Mouse (Mus musculus): ENCODE measurements around the gene Npnt. TPM values are rescaled to one million over a fixed set of nuclear protein-coding genes. Genes with fewer than 3 reads are reported as not detected.

Npnt gene
- polyA plus RNA-seq, 1 experiment, result 119 TPM

DNA sequence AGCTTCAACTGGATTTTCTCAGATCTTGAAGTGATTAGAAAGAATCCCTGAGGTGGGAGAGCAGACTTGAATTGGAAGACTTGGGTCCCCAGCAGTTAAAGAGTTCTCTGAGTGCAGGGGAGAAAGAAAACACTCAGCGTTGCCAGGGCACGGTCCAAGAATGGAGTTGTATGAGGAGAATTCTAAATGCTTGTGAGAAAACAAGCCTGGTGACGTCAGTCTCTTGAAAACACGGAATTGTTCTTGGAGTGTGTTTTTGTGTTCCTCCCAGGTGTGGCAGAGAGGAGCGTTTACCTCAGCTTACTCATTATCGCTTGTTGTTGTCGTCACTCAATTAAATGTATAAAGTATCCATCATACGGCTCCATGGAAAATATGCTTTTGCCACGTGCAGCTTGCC, 69.3 kb downstream of the Npnt start:
- Histone ChIP-seq H3K36me3 (ENCODE audit: control insufficient read depth, insufficient read depth, low read length) (no peaks in the 10 kb centered on the region), H3K4me1 (ENCODE audit: control insufficient read depth, insufficient read depth, low read length) (peaks cover 27% of the 10 kb centered on the region), H3K27me3 (replicated peaks; ENCODE audit: control insufficient read depth, insufficient read depth, low read length) (no peaks in the 10 kb centered on the region), H3K27ac (ENCODE audit: insufficient read depth, low read depth, low read length) (no peak overlapping the region), H3K4me3 (ENCODE audit: insufficient read depth, low read depth, low read length) (no peak overlapping the region)
- DNase-seq, result no peak
- TF ChIP-seq POLR2A (IDR thresholded peaks at IDR 0.05; ENCODE audit: low read depth, low read length) (no peak), CTCF (conservative IDR thresholded peaks at IDR 0.05; ENCODE audit: insufficient read depth, insufficient read length, low read depth, low read length) (no peak)
- WGBS, result 52% methylated on average over 9 of the region's 9 CpGs

- DNase-seq, result no peak
- 73% methylated on average over 3 of the region's 3 CpGs for WGBS
- H3K27ac ChIP-seq (ENCODE audit: insufficient read depth, low read depth, low read length), result no peak overlapping the region
- H3K4me3 ChIP-seq (ENCODE audit: insufficient read depth, low read depth, low read length), result no peak overlapping the region
- TF ChIP-seq CTCF (conservative IDR thresholded peaks at IDR 0.05; ENCODE audit: insufficient read depth, insufficient read length, low read depth, low read length), result no peak
- TF ChIP-seq POLR2A (IDR thresholded peaks at IDR 0.05; ENCODE audit: low read depth, low read length), result no peak
- H3K36me3 ChIP-seq (ENCODE audit: control insufficient read depth, insufficient read depth, low read length), result no peaks in the 10 kb centered on the region
- peaks cover 27% of the 10 kb centered on the region for H3K4me1 ChIP-seq (ENCODE audit: control insufficient read depth, insufficient read depth, low read length)
- no peaks in the 10 kb centered on the region for H3K27me3 ChIP-seq (replicated peaks; ENCODE audit: control insufficient read depth, insufficient read depth, low read length)
Observed at GRCm38 (mm10) chr3:132880361-132880760, 69.7 kb downstream of the Npnt start.

- Histone ChIP-seq H3K27me3 (replicated peaks; ENCODE audit: control insufficient read depth, insufficient read depth, low read length) (no peaks in the 10 kb centered on the region), H3K4me1 (ENCODE audit: control insufficient read depth, insufficient read depth, low read length) (peaks cover 18% of the 10 kb centered on the region), H3K27ac (ENCODE audit: insufficient read depth, low read depth, low read length) (no peak overlapping the region), H3K36me3 (ENCODE audit: control insufficient read depth, insufficient read depth, low read length) (no peaks in the 10 kb centered on the region), H3K4me3 (ENCODE audit: insufficient read depth, low read depth, low read length) (no peak overlapping the region)
- no peak for DNase-seq
- 68% methylated on average over 10 of the region's 10 CpGs for WGBS
- no peak for TF ChIP-seq CTCF (conservative IDR thresholded peaks at IDR 0.05; ENCODE audit: insufficient read depth, insufficient read length, low read depth, low read length)
- TF ChIP-seq POLR2A (IDR thresholded peaks at IDR 0.05; ENCODE audit: low read depth, low read length), result no peak
Observed at GRCm38 (mm10) chr3:132876933-132877676, 73.0 kb downstream of the Npnt start.

DNA sequence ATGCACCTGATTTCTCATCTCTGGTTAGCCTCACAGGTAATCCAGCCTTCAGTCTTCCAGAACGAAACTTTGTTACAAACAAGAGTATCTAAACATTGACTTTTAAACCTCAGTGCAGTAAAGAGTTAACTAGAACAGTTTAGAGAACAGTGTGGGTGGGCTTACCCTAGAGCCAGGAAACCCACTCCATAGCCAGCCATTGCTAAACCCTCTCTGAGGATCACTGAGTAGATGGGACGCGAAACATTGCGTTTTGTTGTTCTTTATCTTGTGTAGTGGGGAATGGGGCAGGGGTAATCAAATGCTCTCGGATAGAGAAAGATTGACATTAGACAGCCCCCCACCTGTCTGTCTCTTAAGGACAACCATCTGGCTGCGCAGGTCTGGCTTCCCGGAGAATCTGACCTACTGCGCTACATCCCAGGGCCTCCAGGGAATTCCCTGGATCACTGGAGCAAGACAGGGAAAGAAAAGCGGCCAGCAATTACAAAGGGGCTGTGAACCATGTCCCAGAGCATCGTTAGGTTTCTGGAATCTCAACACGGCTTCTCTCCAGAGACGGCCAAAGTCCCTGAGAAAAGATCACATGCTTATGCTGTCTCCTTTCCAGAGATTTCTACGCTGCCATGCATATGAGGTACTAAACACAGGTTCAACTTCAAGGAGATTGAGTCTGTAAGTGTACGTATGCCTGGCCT, 73.9 kb downstream of the Npnt start:
- Histone ChIP-seq H3K27me3 (replicated peaks; ENCODE audit: control insufficient read depth, insufficient read depth, low read length) (no peaks in the 10 kb centered on the region), H3K4me1 (ENCODE audit: control insufficient read depth, insufficient read depth, low read length) (peaks cover 27% of the 10 kb centered on the region), H3K4me3 (ENCODE audit: insufficient read depth, low read depth, low read length) (no peak overlapping the region), H3K36me3 (ENCODE audit: control insufficient read depth, insufficient read depth, low read length) (no peaks in the 10 kb centered on the region), H3K27ac (ENCODE audit: insufficient read depth, low read depth, low read length) (no peak overlapping the region)
- WGBS, result 33% methylated on average over 14 of the region's 14 CpGs
- TF ChIP-seq CTCF (conservative IDR thresholded peaks at IDR 0.05; ENCODE audit: insufficient read depth, insufficient read length, low read depth, low read length) (no peak; the same call in 1 of the 2 replicates), POLR2A (IDR thresholded peaks at IDR 0.05; ENCODE audit: low read depth, low read length) (no peak)
- DNase-seq, result peak; percentile 93

GRCm38 (mm10) chr3:132873251-132873650, 76.8 kb downstream of the Npnt start:
- H3K27ac ChIP-seq (ENCODE audit: insufficient read depth, low read depth, low read length), result no peak overlapping the region
- WGBS, result 67% methylated on average over 6 of the region's 6 CpGs
- no peak for DNase-seq
- H3K36me3 ChIP-seq (ENCODE audit: control insufficient read depth, insufficient read depth, low read length), result no peaks in the 10 kb centered on the region
- no peaks in the 10 kb centered on the region for H3K27me3 ChIP-seq (replicated peaks; ENCODE audit: control insufficient read depth, insufficient read depth, low read length)
- H3K4me1 ChIP-seq (ENCODE audit: control insufficient read depth, insufficient read depth, low read length), result peaks cover 41% of the 10 kb centered on the region
- TF ChIP-seq CTCF (conservative IDR thresholded peaks at IDR 0.05; ENCODE audit: insufficient read depth, insufficient read length, low read depth, low read length), result no peak
- no peak for TF ChIP-seq POLR2A (IDR thresholded peaks at IDR 0.05; ENCODE audit: low read depth, low read length)
- H3K4me3 ChIP-seq (ENCODE audit: insufficient read depth, low read depth, low read length), result no peak overlapping the region

- no peak for TF ChIP-seq CTCF (conservative IDR thresholded peaks at IDR 0.05; ENCODE audit: insufficient read depth, insufficient read length, low read depth, low read length)
- peak; percentile 93 for DNase-seq
- H3K27ac ChIP-seq (ENCODE audit: insufficient read depth, low read depth, low read length), result no peak overlapping the region
Observed at GRCm38 (mm10) chr3:132871318-132871904, 78.7 kb downstream of the Npnt start.

DNA sequence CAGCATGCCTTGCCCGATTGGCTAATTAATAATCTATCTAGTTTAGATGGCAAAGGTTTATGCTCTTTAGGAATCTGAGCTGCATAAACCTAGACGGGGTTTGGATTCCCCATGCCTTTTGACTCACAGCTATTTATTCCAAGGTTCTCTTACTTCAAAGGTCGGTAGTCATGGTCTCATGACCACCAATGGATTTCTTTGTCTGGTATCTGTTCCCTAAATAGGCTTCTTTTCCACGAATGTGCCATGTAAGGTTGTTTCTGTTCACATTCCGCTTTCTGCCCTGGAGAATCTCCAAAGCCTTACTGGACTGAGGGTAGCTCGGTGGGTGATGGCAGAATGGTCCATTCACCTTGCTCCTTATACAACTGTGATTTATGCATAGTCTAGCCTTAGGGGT, 80.0 kb downstream of the Npnt start:
- peak; percentile 77 for DNase-seq
- Histone ChIP-seq H3K27ac (ENCODE audit: insufficient read depth, low read depth, low read length) (no peak overlapping the region), H3K4me3 (ENCODE audit: insufficient read depth, low read depth, low read length) (no peak overlapping the region), H3K27me3 (replicated peaks; ENCODE audit: control insufficient read depth, insufficient read depth, low read length) (no peaks in the 10 kb centered on the region), H3K4me1 (ENCODE audit: control insufficient read depth, insufficient read depth, low read length) (peaks cover 29% of the 10 kb centered on the region), H3K36me3 (ENCODE audit: control insufficient read depth, insufficient read depth, low read length) (no peaks in the 10 kb centered on the region)
- 51% methylated on average over 6 of the region's 6 CpGs for WGBS
- TF ChIP-seq POLR2A (IDR thresholded peaks at IDR 0.05; ENCODE audit: low read depth, low read length), result no peak
- TF ChIP-seq CTCF (conservative IDR thresholded peaks at IDR 0.05; ENCODE audit: insufficient read depth, insufficient read length, low read depth, low read length), result no peak

More at GRCm38 (mm10) chr3:132871318-132871904, 78.7 kb downstream of the Npnt start:
- H3K27me3 ChIP-seq (replicated peaks; ENCODE audit: control insufficient read depth, insufficient read depth, low read length), result no peaks in the 10 kb centered on the region
- 29% methylated on average over 9 of the region's 9 CpGs for WGBS
- H3K4me3 ChIP-seq (ENCODE audit: insufficient read depth, low read depth, low read length), result no peak overlapping the region
- no peaks in the 10 kb centered on the region for H3K36me3 ChIP-seq (ENCODE audit: control insufficient read depth, insufficient read depth, low read length)
- peaks cover 30% of the 10 kb centered on the region for H3K4me1 ChIP-seq (ENCODE audit: control insufficient read depth, insufficient read depth, low read length)
